Mouse (Mus musculus): Measurements from ENCODE around the gene Eif4e2.

DNA sequence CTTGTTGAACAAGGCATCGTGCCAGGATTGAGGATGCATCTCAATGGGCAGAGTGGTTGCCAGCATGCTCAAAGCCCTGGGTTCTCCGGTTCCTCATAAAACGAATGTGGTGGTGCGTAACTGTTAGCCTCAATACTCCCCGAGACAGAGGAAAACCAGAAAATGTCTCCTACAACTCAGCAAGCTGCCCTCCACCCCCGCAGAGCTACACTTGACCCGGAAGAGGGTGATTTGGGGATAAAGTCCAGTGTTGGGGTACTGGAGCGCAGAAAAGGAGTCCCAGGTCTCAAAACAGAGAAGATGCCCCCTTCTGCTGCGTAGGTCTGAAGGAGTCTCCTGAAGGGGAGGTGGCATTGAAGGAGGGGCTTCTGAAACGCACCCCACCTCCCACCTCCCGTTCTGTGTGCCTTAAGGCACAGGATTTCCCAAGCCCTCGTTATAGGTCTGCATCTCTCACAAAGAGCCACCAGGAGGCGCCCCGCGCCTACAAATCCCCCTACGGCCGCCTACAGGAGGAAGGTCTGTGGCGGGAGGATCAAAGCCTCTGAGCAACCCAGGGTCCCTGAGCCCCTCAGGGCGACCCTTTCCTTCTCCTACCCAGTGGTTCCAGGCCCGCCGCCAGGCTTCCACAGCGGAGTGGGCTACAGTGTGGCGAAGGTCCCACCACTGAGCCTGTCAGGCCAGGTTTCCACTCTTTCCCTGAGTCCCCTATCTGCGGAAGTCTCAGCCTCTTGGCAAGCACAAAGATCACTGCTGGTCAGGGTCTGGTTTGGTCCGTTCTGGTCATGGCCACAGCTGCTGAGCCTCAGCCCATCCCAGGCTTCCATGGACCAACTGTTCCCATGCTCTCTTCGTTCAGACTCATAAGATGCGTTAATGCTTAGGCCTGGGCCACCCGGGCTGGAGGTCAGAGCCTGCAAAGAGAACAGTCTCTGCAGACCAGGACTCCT is 39.4 kb upstream of the Eif4e2 start:
- TF ChIP-seq TAL1 (IDR thresholded peaks at IDR 0.05; ENCODE audit: low read length): no peak
- no peak for TF ChIP-seq GATA1 (IDR thresholded peaks at IDR 0.05; ENCODE audit: low read length)

Data from erythroblast, embryonic 14.5 days (primary cell).